Mouse (Mus musculus) left cerebral cortex, adult 18-20 months (tissue): Measurements from ENCODE around the gene Car4. TPM values are rescaled to one million over a fixed set of nuclear protein-coding genes. Genes with fewer than 3 reads are reported as not detected.

Experiments
- DNase-seq, 2 experiments: peaks; one replicate each; pipeline ENCODE4 v3.0.0; 2021 to 2022; ENCODE audit warnings: low spot score in 2 of 2, mixed read lengths in 1 of 2
- total RNA-seq, 2 experiments: library from RNA; stranded (reverse); gene quantifications; 2 replicates each; pipeline ENCODE4 v1.2.3; 2021

The Car4 gene
- total RNA-seq, 2 experiments from 2014 or later: 58.5 to 66.3 TPM

- no peak for DNase-seq
Measured at GRCm38 (mm10) chr11:84957171-84957570, 415 bp upstream of the Car4 start.

- DNase-seq: no peak
Measured at GRCm38 (mm10) chr11:84958271-84958630, 665 bp downstream of the Car4 start.

- DNase-seq: no peak
Measured at GRCm38 (mm10) chr11:84959181-84959580, 1.6 kb downstream of the Car4 start.

- no peak for DNase-seq
Measured at GRCm38 (mm10) chr11:84959701-84960181, 2.2 kb downstream of the Car4 start.

- no peak for DNase-seq
Measured at GRCm38 (mm10) chr11:84960291-84960690, 2.7 kb downstream of the Car4 start.

GRCm38 (mm10) chr11:84960780-84961179 is 3.2 kb downstream of the Car4 start:
- no peak for DNase-seq

- DNase-seq: no peak
Measured at GRCm38 (mm10) chr11:84961571-84961970, 4.0 kb downstream of the Car4 start.

GRCm38 (mm10) chr11:84962536-84962935 is 5.0 kb downstream of the Car4 start:
- no peak for DNase-seq

- DNase-seq: no peak
Measured at GRCm38 (mm10) chr11:84963556-84963955, 6.0 kb downstream of the Car4 start.

- DNase-seq: no peak
Measured at GRCm38 (mm10) chr11:84966696-84967095, 9.1 kb downstream of the Car4 start.

GRCm38 (mm10) chr11:84967113-84967512 is 9.5 kb downstream of the Car4 start:
- DNase-seq: no peak

- DNase-seq: no peak
Measured at GRCm38 (mm10) chr11:84968309-84968708, 10.7 kb downstream of the Car4 start.

GRCm38 (mm10) chr11:84968775-84969174 is 11.2 kb downstream of the Car4 start:
- DNase-seq: peak; percentile 39 to 64

- no peak for DNase-seq
Measured at GRCm38 (mm10) chr11:84972067-84972466, 14.5 kb downstream of the Car4 start.

GRCm38 (mm10) chr11:84973661-84974060 is 16.1 kb downstream of the Car4 start:
- no peak for DNase-seq

GRCm38 (mm10) chr11:84974582-84974981 is 17.0 kb downstream of the Car4 start:
- no peak for DNase-seq

- DNase-seq: no peak
Measured at GRCm38 (mm10) chr11:84976706-84977105, 19.1 kb downstream of the Car4 start.

GRCm38 (mm10) chr11:84977385-84977952 is 19.9 kb downstream of the Car4 start:
- no peak for DNase-seq

- DNase-seq: peak in 1 of 2 experiments; percentile 60
Measured at GRCm38 (mm10) chr11:84978113-84978512, 20.5 kb downstream of the Car4 start.

GRCm38 (mm10) chr11:84979351-84979750 is 21.8 kb downstream of the Car4 start:
- no peak for DNase-seq

GRCm38 (mm10) chr11:84980697-84981096 is 23.1 kb downstream of the Car4 start:
- no peak for DNase-seq

GRCm38 (mm10) chr11:84985421-84985820 is 27.8 kb downstream of the Car4 start:
- no peak for DNase-seq

GRCm38 (mm10) chr11:84988341-84988919 is 30.8 kb downstream of the Car4 start:
- DNase-seq: peak; percentile 46 to 52
